11 mouse cellular contexts compared by ENCODE assay signal in the genomic region with DNA sequence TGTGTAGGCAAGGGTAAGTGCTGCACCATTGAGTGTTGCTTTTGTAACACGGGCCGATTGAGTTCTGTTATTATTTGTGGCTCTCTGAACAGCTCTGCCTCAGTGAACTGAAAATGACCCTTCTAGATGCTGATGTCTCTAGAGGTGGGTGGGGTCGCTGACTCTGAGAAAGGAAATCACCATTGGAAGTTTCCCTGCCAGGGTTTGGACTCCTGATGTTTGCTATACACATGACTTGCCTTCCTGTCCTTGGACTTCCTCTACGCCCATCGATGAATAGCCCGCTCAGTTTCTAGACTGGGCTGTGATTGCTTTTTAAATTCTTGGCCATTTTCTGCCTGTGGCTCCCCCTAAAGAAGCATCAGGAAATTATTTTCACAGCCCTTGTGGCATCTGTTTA. TPM values are rescaled to one million over a fixed set of nuclear protein-coding genes. Genes with fewer than 3 reads are reported as not detected.
A peak's percentile ranks its signal among the peaks of the same experiment; 100 is the strongest.
DNase-seq lines count a peak whose midpoint lies in the region; ATAC-seq and TF ChIP-seq lines count a peak whose summit lies in the region.
"Had no signal": no experiment of that assay in that cellular context is flagged by ENCODE, and none has a peak within 500 bp of the region (broad histone marks: within the 10 kb centered on the region; RNA-seq: fewer than 3 reads in every experiment).

No protein-coding gene starts in this region.

- H3K4me1 ChIP-seq in E14TG2a.4 (replicated peaks; ENCODE audit: low read depth, low read length) = peaks cover 82% of the 10 kb centered on the region
- H3K4me1 ChIP-seq in hindbrain, embryonic 12.5 days = peaks cover 13% of the 10 kb centered on the region

- peak; percentile 31 for DNase-seq in gastrocnemius, adult 2 months
- no peak for DNase-seq in gastrocnemius, postnatal 14 days
- peak; percentile 33 for DNase-seq in heart, postnatal 25 days (ENCODE audit: low spot score)
- peak; percentile 72 for DNase-seq in lung, postnatal 10 days
- DNase-seq in cerebellum, adult 18-20 months = no peak
- DNase-seq in urinary bladder, postnatal 36 days (ENCODE audit: low spot score in 2 of 2) = no peak
- DNase-seq: cerebellum, postnatal 14 days had no signal

- H3K27ac ChIP-seq in gastrocnemius, adult 2 months = peak overlapping the region; percentile 84
- H3K27ac ChIP-seq in hindbrain, embryonic 12.5 days = no peak overlapping the region
- H3K27ac ChIP-seq: forebrain, embryonic 12.5 days; limb, embryonic 12.5 days had no signal

- no peaks in the 10 kb centered on the region for H3K27me3 ChIP-seq in E14TG2a.4 (ENCODE audit: insufficient read depth, low read length)
- no peaks in the 10 kb centered on the region for H3K27me3 ChIP-seq in hindbrain, embryonic 12.5 days
- H3K27me3 ChIP-seq: forebrain, embryonic 12.5 days; limb, embryonic 12.5 days had no signal

- 83% methylated on average over 6 of the region's 6 CpGs for WGBS in hindbrain, embryonic 12.5 days

- no peak overlapping the region for H3K4me2 ChIP-seq in hindbrain, embryonic 12.5 days (replicated peaks)
- H3K4me2 ChIP-seq: forebrain, embryonic 12.5 days; limb, embryonic 12.5 days had no signal

- TF ChIP-seq CTCF in gastrocnemius, adult 2 months (IDR thresholded peaks at IDR 0.05) = no peak; the same call in 1 of the 2 replicates
- TF ChIP-seq CTCF in E14TG2a.4 (conservative IDR thresholded peaks at IDR 0.05; ENCODE audit: low read length) = no peak

- intact Hi-C loops in gastrocnemius, adult 2 months (cut with DNase I) = no loop called here
- intact Hi-C loops in gastrocnemius, postnatal 14 days (cut with DNase I; ENCODE audit: low total_unique reads) = no loop called here
- intact Hi-C loops in heart, postnatal 25 days (cut with DNase I) = no loop called here

- no peak for ATAC-seq in hindbrain, embryonic 12.5 days (ENCODE audit: low FRiP score)

- H3K4me3 ChIP-seq in gastrocnemius, adult 2 months = peak overlapping the region; percentile 23; the same call in 1 of the 2 replicates
- peak overlapping the region; percentile 35 for H3K4me3 ChIP-seq in E14TG2a.4 (replicated peaks; ENCODE audit: low read length)
- no peak overlapping the region for H3K4me3 ChIP-seq in hindbrain, embryonic 12.5 days
- H3K4me3 ChIP-seq: forebrain, embryonic 12.5 days; limb, embryonic 12.5 days had no signal

- H3K36me3 ChIP-seq in E14TG2a.4 (ENCODE audit: insufficient read depth, low read length) = peaks cover 6% of the 10 kb centered on the region; the same call in 1 of the 2 replicates
- no peaks in the 10 kb centered on the region for H3K36me3 ChIP-seq in hindbrain, embryonic 12.5 days
- H3K36me3 ChIP-seq: forebrain, embryonic 12.5 days; limb, embryonic 12.5 days had no signal

- H3K9ac ChIP-seq in hindbrain, embryonic 12.5 days = no peak overlapping the region
- H3K9ac ChIP-seq: forebrain, embryonic 12.5 days; limb, embryonic 12.5 days had no signal

- peaks cover 7% of the 10 kb centered on the region; the same call in 1 of the 2 replicates for H3K9me3 ChIP-seq in E14TG2a.4 (ENCODE audit: low read length)
- no peaks in the 10 kb centered on the region for H3K9me3 ChIP-seq in hindbrain, embryonic 12.5 days (replicated peaks)
- H3K9me3 ChIP-seq: forebrain, embryonic 12.5 days; limb, embryonic 12.5 days had no signal

RNA-seq across cellular contexts. Expression of a gene that starts 23.5 kb away (rescaled TPM):
- total RNA-seq in gastrocnemius, adult 2 months (2021) = not detected
- not detected for total RNA-seq in gastrocnemius, postnatal 14 days (2021)
- not detected for total RNA-seq in heart, postnatal 25 days (2021)
- polyA plus RNA-seq in hindbrain, embryonic 12.5 days (2016; fragmentation: Nextera tagmentation; extraction: Ambion mirVana) = 0.30 and 0.43 TPM in 2 replicates

RNA-seq across cellular contexts. Expression of a gene that starts 37.7 kb away (rescaled TPM):
- 10 to 100 TPM; 13.4 to 17.9 TPM for total RNA-seq in gastrocnemius, adult 2 months (2021)
- 10 to 100 TPM; 11.4 to 18.8 TPM for total RNA-seq in gastrocnemius, postnatal 14 days (2021)
- 10 to 100 TPM; 40.5 to 41.5 TPM for total RNA-seq in heart, postnatal 25 days (2021)
- polyA plus RNA-seq in hindbrain, embryonic 12.5 days (2016; fragmentation: Nextera tagmentation; extraction: Ambion mirVana) = 7.8 and 9.4 TPM in 2 replicates

RNA-seq across cellular contexts. Expression of a gene that starts 41.2 kb away (rescaled TPM):
- 1 to 10 TPM; 4.0 to 6.2 TPM for total RNA-seq in gastrocnemius, adult 2 months (2021)
- total RNA-seq in gastrocnemius, postnatal 14 days (2021) = 1 to 10 TPM; 5.1 to 6.4 TPM
- total RNA-seq in heart, postnatal 25 days (2021) = 10 to 100 TPM; 12.4 to 14.7 TPM
- polyA plus RNA-seq in hindbrain, embryonic 12.5 days (2016; fragmentation: Nextera tagmentation; extraction: Ambion mirVana) = 0.81 and 1.8 TPM in 2 replicates

Comparison
In these comparisons a context has a peak if more than half of its experiments do, and no peak if none do; other contexts are left out.
1. DNase-seq: peak in gastrocnemius, adult 2 months (single experiment), heart, postnatal 25 days (single experiment) and lung, postnatal 10 days (single experiment); none in gastrocnemius, postnatal 14 days (single experiment), cerebellum, adult 18-20 months (0 of 2) and urinary bladder, postnatal 36 days (0 of 2).